Mouse (Mus musculus) heart, adult 9 months (tissue): ENCODE data around the gene Gm5796.
"Not testable (repeated sequence)": the region's sequence is repeated elsewhere in the genome, so short reads cannot be mapped to it uniquely, and the experiment has no call there.

Experiments
- DNase-seq, 2 experiments: peaks; one replicate each; pipeline ENCODE4 v3.0.0; 2022; ENCODE audit warnings: low spot score in 2 of 2

Gm5796 gene

GRCm38 (mm10) chr14:4023641-4024040, at the start of gene Gm5796:
Gene Gm5796, plus strand, starts transcription at chr14:4023941.
- DNase-seq: not testable (repeated sequence)

- DNase-seq: not testable (repeated sequence)
Measured at GRCm38 (mm10) chr14:3998094-3998493, 25.6 kb upstream of the Gm5796 start, which contains the start of gene Gm3099. Gene Gm3099, plus strand, starts transcription at chr14:3998394.

DNA sequence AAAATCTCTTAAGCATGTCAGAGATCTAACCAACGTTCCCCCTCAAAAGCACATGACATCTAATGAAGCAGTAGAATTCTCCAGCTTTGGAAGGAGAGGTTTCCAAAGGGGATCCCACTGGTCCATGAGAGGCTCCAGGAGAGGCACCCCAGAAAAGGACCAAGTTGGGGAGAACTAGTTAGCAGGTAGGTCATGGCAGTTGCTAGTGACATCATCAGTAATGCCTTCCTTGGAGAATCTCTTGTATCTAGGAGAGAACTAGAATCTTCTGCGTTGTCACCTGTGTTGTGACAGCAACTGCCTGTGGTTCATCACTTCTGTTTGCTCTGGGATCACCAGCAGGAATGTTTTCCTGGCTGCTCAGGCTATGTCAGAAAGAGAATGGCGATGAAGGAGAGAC, 60.1 kb downstream of the Gm5796 start, which contains the start of gene Gm3115:
Gene Gm3115 (plus strand): TSS at position 301 of the 400 bp plus-strand sequence.
- not testable (repeated sequence) for DNase-seq
